19 mouse cellular contexts compared by ENCODE assay signal in the genomic region with DNA sequence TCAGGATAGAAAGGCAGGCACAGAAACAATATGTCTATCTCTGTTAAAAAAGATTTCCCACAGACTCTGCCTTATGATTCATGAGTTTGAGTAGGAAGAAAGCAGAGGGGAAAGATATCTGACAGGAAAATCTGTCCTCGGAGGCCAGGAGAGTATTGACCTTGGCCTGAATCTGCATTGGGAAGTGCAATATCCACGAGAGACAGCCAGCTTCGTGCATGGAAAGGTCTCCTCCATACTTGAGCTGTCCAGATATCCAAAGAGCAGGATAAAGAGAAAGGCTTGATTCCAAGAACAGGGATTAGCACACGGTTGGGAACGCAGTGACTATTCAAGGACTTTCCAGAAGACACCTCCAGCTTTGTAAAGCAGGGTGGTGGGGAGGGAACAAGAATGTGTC. TPM values are rescaled to one million over a fixed set of nuclear protein-coding genes. Genes with fewer than 3 reads are reported as not detected.
DNase-seq lines count a peak whose midpoint lies in the region; ATAC-seq lines count a peak whose summit lies in the region.
"Had no signal": no experiment of that assay in that cellular context is flagged by ENCODE, and none has a peak within 500 bp of the region (broad histone marks: within the 10 kb centered on the region; RNA-seq: fewer than 3 reads in every experiment).

No protein-coding gene starts in this region.

- H3K9ac ChIP-seq in heart, embryonic 16.5 days (ENCODE audit: low read length): no peak overlapping the region
- no peak overlapping the region for H3K9ac ChIP-seq in heart, embryonic 11.5 days (ENCODE audit: low read depth, low read length)
- H3K9ac ChIP-seq in stomach, embryonic 14.5 days (replicated peaks; ENCODE audit: low read depth, low read length): no peak overlapping the region
- H3K9ac ChIP-seq: embryonic facial prominence, embryonic 15.5 days; forebrain, embryonic 13.5 days; hindbrain, embryonic 12.5 days; liver, postnatal 0 days had no signal

- no peaks in the 10 kb centered on the region for H3K27me3 ChIP-seq in heart, embryonic 16.5 days (ENCODE audit: control insufficient read depth, insufficient read depth, low read length)
- H3K27me3 ChIP-seq in heart, embryonic 11.5 days (ENCODE audit: control insufficient read depth, insufficient read depth, low read length): no peaks in the 10 kb centered on the region
- H3K27me3 ChIP-seq in stomach, embryonic 14.5 days (ENCODE audit: control insufficient read depth, insufficient read depth, low read length): no peaks in the 10 kb centered on the region
- H3K27me3 ChIP-seq: CH12.LX; embryonic facial prominence, embryonic 15.5 days; forebrain, embryonic 13.5 days; hindbrain, embryonic 12.5 days had no signal

- H3K27ac ChIP-seq in heart, embryonic 16.5 days (ENCODE audit: low read length): peak overlapping the region; percentile 70
- no peak overlapping the region for H3K27ac ChIP-seq in heart, embryonic 11.5 days (ENCODE audit: low read depth, low read length)
- H3K27ac ChIP-seq in stomach, embryonic 14.5 days (ENCODE audit: low read length): peak overlapping the region; percentile 74
- H3K27ac ChIP-seq: embryonic facial prominence, embryonic 15.5 days; forebrain, embryonic 13.5 days; hindbrain, embryonic 12.5 days had no signal

- H3K4me1 ChIP-seq in heart, embryonic 16.5 days (ENCODE audit: control insufficient read depth, insufficient read depth, low read length): peaks cover 54% of the 10 kb centered on the region
- peaks cover 43% of the 10 kb centered on the region for H3K4me1 ChIP-seq in heart, embryonic 11.5 days (ENCODE audit: control insufficient read depth, insufficient read depth, low read length)
- H3K4me1 ChIP-seq in stomach, embryonic 14.5 days (ENCODE audit: control insufficient read depth, insufficient read depth, low read length): peaks cover 32% of the 10 kb centered on the region; the same call in 1 of the 2 replicates
- H3K4me1 ChIP-seq: embryonic facial prominence, embryonic 15.5 days; forebrain, embryonic 13.5 days; hindbrain, embryonic 12.5 days had no signal

- 34% methylated on average over 5 of the region's 5 CpGs for WGBS in heart, embryonic 16.5 days
- WGBS in heart, embryonic 11.5 days (ENCODE audit: insufficient replicate concordance): 49% methylated on average over 5 of the region's 5 CpGs
- WGBS in stomach, embryonic 14.5 days: 67% methylated on average over 5 of the region's 5 CpGs

- H3K4me3 ChIP-seq in heart, embryonic 16.5 days (ENCODE audit: low read length): no peak overlapping the region
- no peak overlapping the region for H3K4me3 ChIP-seq in heart, embryonic 11.5 days (ENCODE audit: low read depth, low read length)
- H3K4me3 ChIP-seq in stomach, embryonic 14.5 days (ENCODE audit: low read depth, low read length): no peak overlapping the region
- H3K4me3 ChIP-seq: embryonic facial prominence, embryonic 15.5 days; forebrain, embryonic 13.5 days; hindbrain, embryonic 12.5 days had no signal

- H3K4me2 ChIP-seq in heart, embryonic 16.5 days (ENCODE audit: low read depth, low read length): peak overlapping the region; percentile 4; the same call in 1 of the 2 replicates
- H3K4me2 ChIP-seq in heart, embryonic 11.5 days: no peak overlapping the region
- no peak overlapping the region for H3K4me2 ChIP-seq in stomach, embryonic 14.5 days (replicated peaks; ENCODE audit: low read depth, low read length)
- H3K4me2 ChIP-seq: embryonic facial prominence, embryonic 15.5 days; forebrain, embryonic 13.5 days; hindbrain, embryonic 12.5 days had no signal

- ATAC-seq in heart, embryonic 16.5 days (replicated peaks; ENCODE audit: extremely low read depth, insufficient read depth, low FRiP score): 0 out of 2 replicates have a peak, but pooled peaks have one; percentile 35
- no peak for ATAC-seq in heart, embryonic 11.5 days (replicated peaks; ENCODE audit: insufficient number of reproducible peaks, low FRiP score, low TSS enrichment)
- ATAC-seq in stomach, embryonic 14.5 days (ENCODE audit: insufficient number of reproducible peaks, insufficient read depth, low FRiP score, low read depth): no peak
- ATAC-seq: forebrain, embryonic 13.5 days; inflammation-experienced regulatory T-cells, adult 6 months; liver, postnatal 0 days had no signal

- DNase-seq in adrenal gland, adult 8-10 months: peak; percentile 16
- no peak for DNase-seq in adrenal gland, postnatal 14 days
- peak; percentile 45 for DNase-seq in fat pad, adult 2 months (ENCODE audit: extremely low read depth, low read depth, low spot score)
- no peak for DNase-seq in spleen, postnatal 10 days (ENCODE audit: low spot score in 2 of 2)
- DNase-seq: cerebellum, adult 9-11 months; embryo, embryonic 11 days; kidney, postnatal 4 days; liver; liver, postnatal 0 days; lung, postnatal 14 days; thymus, postnatal 36 days had no signal

- H3K9me3 ChIP-seq in heart, embryonic 16.5 days (replicated peaks; ENCODE audit: control insufficient read depth, low read length): no peaks in the 10 kb centered on the region
- no peaks in the 10 kb centered on the region for H3K9me3 ChIP-seq in heart, embryonic 11.5 days (replicated peaks; ENCODE audit: control insufficient read depth, low read length)
- no peaks in the 10 kb centered on the region for H3K9me3 ChIP-seq in stomach, embryonic 14.5 days (ENCODE audit: control insufficient read depth, low read depth, low read length)
- H3K9me3 ChIP-seq: embryonic facial prominence, embryonic 15.5 days; forebrain, embryonic 13.5 days; hindbrain, embryonic 12.5 days had no signal

- peaks cover 41% of the 10 kb centered on the region for H3K36me3 ChIP-seq in heart, embryonic 16.5 days (ENCODE audit: control insufficient read depth, insufficient read depth)
- peaks cover 18% of the 10 kb centered on the region for H3K36me3 ChIP-seq in heart, embryonic 11.5 days (ENCODE audit: control insufficient read depth, insufficient read depth, low read length)
- H3K36me3 ChIP-seq in stomach, embryonic 14.5 days (ENCODE audit: control insufficient read depth, insufficient read depth, low read length): peaks cover 17% of the 10 kb centered on the region; the same call in 1 of the 2 replicates
- H3K36me3 ChIP-seq: embryonic facial prominence, embryonic 15.5 days; hindbrain, embryonic 12.5 days had no signal

RNA-seq across cellular contexts. Expression of a gene that starts 43.2 kb away (rescaled TPM):
- 10 to 100 TPM; 23.3 to 37.9 (median 32.1) TPM for total RNA-seq in adrenal gland, adult 8-10 months (2022)
- 18.5 and 18.6 TPM in 2 replicates for total RNA-seq in adrenal gland, postnatal 14 days (2021)
- polyA plus RNA-seq in heart, embryonic 16.5 days (2015; fragmentation: Nextera tagmentation; extraction: Ambion mirVana): 426 and 443 TPM in 2 replicates
- polyA plus RNA-seq in heart, embryonic 11.5 days (2014; fragmentation: Nextera tagmentation; extraction: Ambion mirVana): 181 and 186 TPM in 2 replicates
- polyA plus RNA-seq in stomach, embryonic 14.5 days (2014; fragmentation: Nextera tagmentation; extraction: Ambion mirVana): 97.4 and 105 TPM in 2 replicates

RNA-seq across cellular contexts. Expression of a gene that starts 55.0 kb away (rescaled TPM):
- total RNA-seq in adrenal gland, adult 8-10 months (2022): 10 to 100 TPM; 15.6 to 21.4 (median 20.1) TPM
- 14.6 and 16.6 TPM in 2 replicates for total RNA-seq in adrenal gland, postnatal 14 days (2021)
- polyA plus RNA-seq in heart, embryonic 16.5 days (2015; fragmentation: Nextera tagmentation; extraction: Ambion mirVana): 24.5 and 24.8 TPM in 2 replicates
- polyA plus RNA-seq in heart, embryonic 11.5 days (2014; fragmentation: Nextera tagmentation; extraction: Ambion mirVana): 22.4 and 29.8 TPM in 2 replicates
- 26.8 and 28.5 TPM in 2 replicates for polyA plus RNA-seq in stomach, embryonic 14.5 days (2014; fragmentation: Nextera tagmentation; extraction: Ambion mirVana)

RNA-seq across cellular contexts. Expression of a gene that starts 55.1 kb away (rescaled TPM):
- total RNA-seq in adrenal gland, adult 8-10 months (2022): 10 to 100 TPM; 34.5 to 43.4 (median 39.3) TPM
- 25.1 and 25.8 TPM in 2 replicates for total RNA-seq in adrenal gland, postnatal 14 days (2021)
- polyA plus RNA-seq in heart, embryonic 16.5 days (2015; fragmentation: Nextera tagmentation; extraction: Ambion mirVana): 7.2 and 7.3 TPM in 2 replicates
- 8.6 and 8.7 TPM in 2 replicates for polyA plus RNA-seq in heart, embryonic 11.5 days (2014; fragmentation: Nextera tagmentation; extraction: Ambion mirVana)
- 14.5 and 15.0 TPM in 2 replicates for polyA plus RNA-seq in stomach, embryonic 14.5 days (2014; fragmentation: Nextera tagmentation; extraction: Ambion mirVana)

Comparison
In these comparisons a context has a peak if more than half of its experiments do, and no peak if none do; other contexts are left out.
1. DNase-seq: peak in adrenal gland, adult 8-10 months (single experiment) and fat pad, adult 2 months (single experiment); none in adrenal gland, postnatal 14 days (single experiment) and spleen, postnatal 10 days (0 of 2).